Mouse (Mus musculus): Measurements from ENCODE around the gene Rnf8. TPM values are rescaled to one million over a fixed set of nuclear protein-coding genes. Genes with fewer than 3 reads are reported as not detected.

Rnf8 gene
- polyA plus RNA-seq, 1 experiment: 20.9 TPM

DNA sequence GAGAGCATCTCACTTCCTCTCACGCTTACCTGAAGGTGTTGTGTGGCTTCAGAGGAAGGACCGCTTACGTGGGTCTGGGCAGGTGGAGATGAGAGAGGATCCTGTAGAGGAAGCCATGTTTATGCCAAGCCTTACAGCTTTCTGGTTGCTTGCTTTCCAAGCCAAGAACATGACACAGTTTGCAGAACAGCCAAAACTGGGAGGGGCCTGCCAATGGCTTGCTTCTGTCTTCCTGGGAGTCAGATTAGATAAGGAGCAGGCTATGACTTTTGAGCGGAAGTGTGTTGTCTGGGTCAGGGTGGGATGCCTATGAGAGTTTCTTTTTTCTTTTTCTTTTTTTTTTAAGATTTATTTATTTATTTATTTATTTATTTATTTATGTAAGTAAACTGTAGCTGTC, 22.8 kb downstream of the Rnf8 start:
- Histone ChIP-seq H3K4me3 (no peak overlapping the region), H3ac (ENCODE audit: control insufficient read depth, insufficient read length) (no peak overlapping the region), H3K4me2 (ENCODE audit: low read depth) (no peak overlapping the region), H3K27me3 (ENCODE audit: control insufficient read depth, insufficient read depth, insufficient read length) (no peaks in the 10 kb centered on the region), H3K36me3 (ENCODE audit: control insufficient read depth, insufficient read depth) (peaks cover 11% of the 10 kb centered on the region), H3K79me2 (ENCODE audit: control insufficient read depth, insufficient read depth) (no peaks in the 10 kb centered on the region)
- no peak for TF ChIP-seq MYOG (IDR thresholded peaks at IDR 0.05; ENCODE audit: control insufficient read depth in 1 of 3, insufficient read depth in 1 of 3, insufficient read length in 2 of 3, low read depth in 2 of 3)
- TF ChIP-seq MAX (IDR thresholded peaks at IDR 0.05; ENCODE audit: low read depth): no peak
- no peak for TF ChIP-seq MYOD1 (IDR thresholded peaks at IDR 0.05; ENCODE audit: control insufficient read depth in 1 of 3, insufficient read length in 2 of 3, low read depth in 2 of 3)
- no peak for TF ChIP-seq SRF (IDR thresholded peaks at IDR 0.05; ENCODE audit: control insufficient read depth, insufficient read length, low read depth)

DNA sequence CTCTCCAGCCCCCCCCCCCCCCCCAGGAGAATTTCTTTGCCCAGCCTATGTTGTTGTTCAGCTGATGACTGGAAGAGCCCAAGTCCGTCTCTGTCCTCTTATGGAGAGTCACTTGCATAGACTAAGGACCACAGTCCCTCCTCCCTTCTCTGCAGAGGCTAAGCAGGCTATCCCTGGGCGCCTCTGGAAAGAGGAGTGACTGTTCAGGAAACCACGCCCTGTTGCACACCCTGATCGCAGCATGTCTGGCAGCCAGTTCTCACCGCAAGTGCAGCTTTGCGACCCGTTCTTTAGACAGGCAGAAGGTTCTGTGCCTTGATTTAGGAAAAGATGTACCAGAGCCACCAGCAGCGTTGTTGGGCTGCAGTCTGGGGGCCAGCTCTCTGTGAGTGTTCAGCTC, 23.3 kb downstream of the Rnf8 start:
- Histone ChIP-seq H3K4me2 (ENCODE audit: low read depth) (no peak overlapping the region), H3K27me3 (ENCODE audit: control insufficient read depth, insufficient read depth, insufficient read length) (no peaks in the 10 kb centered on the region), H3ac (ENCODE audit: control insufficient read depth, insufficient read length) (no peak overlapping the region), H3K4me3 (no peak overlapping the region), H3K79me2 (ENCODE audit: control insufficient read depth, insufficient read depth) (no peaks in the 10 kb centered on the region), H3K36me3 (ENCODE audit: control insufficient read depth, insufficient read depth) (peaks cover 13% of the 10 kb centered on the region)
- TF ChIP-seq TCF12 (IDR thresholded peaks at IDR 0.05; ENCODE audit: insufficient read depth, poor library complexity, severe bottlenecking) (no peak), USF1 (IDR thresholded peaks at IDR 0.05; ENCODE audit: low read depth) (no peak), REST (IDR thresholded peaks at IDR 0.05; ENCODE audit: insufficient read depth, insufficient read length) (no peak), SRF (IDR thresholded peaks at IDR 0.05; ENCODE audit: control insufficient read depth, insufficient read length, low read depth) (no peak), CEBPB (IDR thresholded peaks at IDR 0.05; ENCODE audit: insufficient read depth, poor library complexity, severe bottlenecking) (no peak), E2F4 (IDR thresholded peaks at IDR 0.05; ENCODE audit: insufficient read depth) (no peak), TCF3 (IDR thresholded peaks at IDR 0.05; ENCODE audit: insufficient read length, low read depth) (no peak)

DNA sequence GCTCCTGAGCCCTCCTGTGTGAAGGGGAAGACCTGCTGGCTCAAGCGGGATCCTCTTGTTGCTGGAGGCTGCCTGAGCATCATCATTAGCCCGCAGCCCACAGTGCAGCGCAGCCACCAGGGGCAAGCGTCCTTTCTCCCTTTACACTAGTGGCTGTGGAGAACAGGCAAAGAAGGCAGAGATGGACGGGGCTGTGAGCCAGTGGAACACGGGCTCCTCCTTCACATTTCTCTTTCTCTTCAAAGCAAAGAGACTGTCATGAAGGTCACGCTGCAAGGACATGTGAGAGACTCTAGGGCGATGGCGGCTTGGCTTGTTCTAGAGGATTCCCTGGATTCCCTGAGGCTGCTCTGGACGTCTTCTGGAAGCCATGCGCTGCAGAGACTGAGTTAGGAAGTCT, 26.4 kb downstream of the Rnf8 start:
- no peak overlapping the region for H3ac ChIP-seq (ENCODE audit: control insufficient read depth, insufficient read length)
- TF ChIP-seq E2F4 (IDR thresholded peaks at IDR 0.05; ENCODE audit: insufficient read depth) (no peak), SRF (IDR thresholded peaks at IDR 0.05; ENCODE audit: control insufficient read depth, insufficient read length, low read depth) (no peak), CEBPB (IDR thresholded peaks at IDR 0.05; ENCODE audit: insufficient read depth, poor library complexity, severe bottlenecking) (no peak), MYOG (IDR thresholded peaks at IDR 0.05; ENCODE audit: control insufficient read depth in 1 of 3, insufficient read depth in 1 of 3, insufficient read length in 2 of 3, low read depth in 2 of 3) (no peak), TCF12 (IDR thresholded peaks at IDR 0.05; ENCODE audit: insufficient read depth, poor library complexity, severe bottlenecking) (no peak), MAX (IDR thresholded peaks at IDR 0.05; ENCODE audit: low read depth) (no peak), REST (IDR thresholded peaks at IDR 0.05; ENCODE audit: insufficient read depth, insufficient read length) (no peak), USF1 (IDR thresholded peaks at IDR 0.05; ENCODE audit: low read depth) (no peak), POLR2A (IDR thresholded peaks at IDR 0.05; ENCODE audit: insufficient read length, low read depth) (no peak), MYOD1 (IDR thresholded peaks at IDR 0.05; ENCODE audit: control insufficient read depth in 1 of 3, insufficient read length in 2 of 3, low read depth in 2 of 3) (no peak), POLR2AphosphoS2 (IDR thresholded peaks at IDR 0.05; ENCODE audit: insufficient read length, low read depth) (no peak), TCF3 (IDR thresholded peaks at IDR 0.05; ENCODE audit: insufficient read length, low read depth) (no peak)
- H3K4me3 ChIP-seq: no peak overlapping the region
- H3K79me2 ChIP-seq (ENCODE audit: control insufficient read depth, insufficient read depth): no peaks in the 10 kb centered on the region
- no peaks in the 10 kb centered on the region for H3K27me3 ChIP-seq (ENCODE audit: control insufficient read depth, insufficient read depth, insufficient read length)
- H3K36me3 ChIP-seq (ENCODE audit: control insufficient read depth, insufficient read depth): peaks cover 9% of the 10 kb centered on the region
- H3K4me2 ChIP-seq (ENCODE audit: low read depth): no peak overlapping the region

DNA sequence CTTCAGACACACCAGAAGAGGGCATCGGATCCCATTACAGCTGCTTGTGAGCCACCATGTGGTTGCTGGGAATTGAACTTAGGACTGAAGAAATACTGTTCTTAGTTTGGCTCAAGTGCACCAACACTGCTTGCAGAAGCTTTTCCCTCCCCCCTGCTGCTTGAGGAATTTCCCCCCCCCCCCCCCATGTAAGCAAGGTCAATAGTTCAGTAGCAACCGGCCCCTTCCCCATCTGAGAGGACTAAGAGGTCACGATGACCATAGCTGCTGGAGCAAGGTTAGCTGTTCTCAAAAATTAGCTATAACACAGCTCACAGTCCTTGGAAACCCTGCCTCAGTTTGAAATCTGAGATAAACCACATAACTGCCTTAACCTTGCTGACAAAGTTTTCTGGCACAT, 27.6 kb downstream of the Rnf8 start:
- H3ac ChIP-seq (ENCODE audit: control insufficient read depth, insufficient read length): no peak overlapping the region
- no peaks in the 10 kb centered on the region for H3K79me2 ChIP-seq (ENCODE audit: control insufficient read depth, insufficient read depth)
- H3K4me2 ChIP-seq (ENCODE audit: low read depth): no peak overlapping the region
- no peak overlapping the region for H3K4me3 ChIP-seq
- H3K27me3 ChIP-seq (ENCODE audit: control insufficient read depth, insufficient read depth, insufficient read length): no peaks in the 10 kb centered on the region
- TF ChIP-seq SRF (IDR thresholded peaks at IDR 0.05; ENCODE audit: control insufficient read depth, insufficient read length, low read depth) (no peak), POLR2A (IDR thresholded peaks at IDR 0.05; ENCODE audit: insufficient read length, low read depth) (no peak), MAX (IDR thresholded peaks at IDR 0.05; ENCODE audit: low read depth) (no peak), MYOG (IDR thresholded peaks at IDR 0.05; ENCODE audit: control insufficient read depth in 1 of 3, insufficient read depth in 1 of 3, insufficient read length in 2 of 3, low read depth in 2 of 3) (no peak), MYOD1 (IDR thresholded peaks at IDR 0.05; ENCODE audit: control insufficient read depth in 1 of 3, insufficient read length in 2 of 3, low read depth in 2 of 3) (no peak), POLR2AphosphoS2 (IDR thresholded peaks at IDR 0.05; ENCODE audit: insufficient read length, low read depth) (no peak), TCF12 (IDR thresholded peaks at IDR 0.05; ENCODE audit: insufficient read depth, poor library complexity, severe bottlenecking) (no peak), CEBPB (IDR thresholded peaks at IDR 0.05; ENCODE audit: insufficient read depth, poor library complexity, severe bottlenecking) (no peak), USF1 (IDR thresholded peaks at IDR 0.05; ENCODE audit: low read depth) (no peak), TCF3 (IDR thresholded peaks at IDR 0.05; ENCODE audit: insufficient read length, low read depth) (no peak), E2F4 (IDR thresholded peaks at IDR 0.05; ENCODE audit: insufficient read depth) (no peak), REST (IDR thresholded peaks at IDR 0.05; ENCODE audit: insufficient read depth, insufficient read length) (no peak)
- peaks cover 8% of the 10 kb centered on the region for H3K36me3 ChIP-seq (ENCODE audit: control insufficient read depth, insufficient read depth)

DNA sequence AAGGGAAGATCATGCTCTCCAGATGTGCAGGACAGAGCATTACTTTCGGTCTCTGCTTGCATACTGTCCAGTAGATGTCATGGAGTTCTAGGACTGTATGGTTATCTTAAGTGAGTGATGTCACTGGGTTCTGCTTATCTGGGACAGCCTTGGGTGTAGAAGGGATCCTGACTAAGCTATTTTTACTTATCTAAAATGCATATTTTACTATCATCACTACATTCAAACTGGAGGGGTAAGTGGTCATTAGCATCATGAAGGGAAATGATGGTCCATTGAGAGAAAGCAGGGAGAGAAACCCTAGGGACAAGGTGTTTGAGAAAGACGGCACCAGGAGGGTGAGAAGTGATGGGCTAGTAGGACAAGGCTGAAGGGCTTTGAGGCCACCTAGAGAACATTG, 43.7 kb downstream of the Rnf8 start:
- Histone ChIP-seq H3K4me3 (no peak overlapping the region), H3K4me2 (ENCODE audit: low read depth) (no peak overlapping the region), H3ac (ENCODE audit: control insufficient read depth, insufficient read length) (no peak overlapping the region), H3K36me3 (ENCODE audit: control insufficient read depth, insufficient read depth) (no peaks in the 10 kb centered on the region), H3K79me2 (ENCODE audit: control insufficient read depth, insufficient read depth) (peaks cover 14% of the 10 kb centered on the region), H3K27me3 (ENCODE audit: control insufficient read depth, insufficient read depth, insufficient read length) (no peaks in the 10 kb centered on the region)
- TF ChIP-seq CEBPB (IDR thresholded peaks at IDR 0.05; ENCODE audit: insufficient read depth, poor library complexity, severe bottlenecking) (no peak), MYOG (IDR thresholded peaks at IDR 0.05; ENCODE audit: control insufficient read depth in 1 of 3, insufficient read depth in 1 of 3, insufficient read length in 2 of 3, low read depth in 2 of 3) (no peak), TCF3 (IDR thresholded peaks at IDR 0.05; ENCODE audit: insufficient read length, low read depth) (no peak), TCF12 (IDR thresholded peaks at IDR 0.05; ENCODE audit: insufficient read depth, poor library complexity, severe bottlenecking) (no peak), POLR2A (IDR thresholded peaks at IDR 0.05; ENCODE audit: insufficient read length, low read depth) (no peak), USF1 (IDR thresholded peaks at IDR 0.05; ENCODE audit: low read depth) (no peak), E2F4 (IDR thresholded peaks at IDR 0.05; ENCODE audit: insufficient read depth) (no peak), MAX (IDR thresholded peaks at IDR 0.05; ENCODE audit: low read depth) (no peak), POLR2AphosphoS2 (IDR thresholded peaks at IDR 0.05; ENCODE audit: insufficient read length, low read depth) (no peak), REST (IDR thresholded peaks at IDR 0.05; ENCODE audit: insufficient read depth, insufficient read length) (no peak), MYOD1 (IDR thresholded peaks at IDR 0.05; ENCODE audit: control insufficient read depth in 1 of 3, insufficient read length in 2 of 3, low read depth in 2 of 3) (no peak), SRF (IDR thresholded peaks at IDR 0.05; ENCODE audit: control insufficient read depth, insufficient read length, low read depth) (no peak)
